Mouse (Mus musculus) heart, postnatal 0 days (tissue): ENCODE measurements at regions not wholly inside any gene's neighbourhood (a gene's known extent, or its start where the extent isn't known, plus 50 kb on each side); places are given as distances from the start of the nearest gene placed in this dataset.

ENCODE experiments used
- ATAC-seq: fragments of 200-750 bp; cut with Nextera tagmentation; 2 replicates; pipeline ENCODE4 v1.8.0; 2017; ENCODE audit warnings: low read depth, moderate number of reproducible peaks, moderate library complexity; ENCODE audit not compliant: insufficient read depth
- DNase-seq: peaks from one replicate; pipeline ENCODE4 v3.0.0-alpha.2; 2016; ENCODE audit warnings: low spot score
- H3K27ac ChIP-seq: fragments of 300-500 bp; sonication (generic); 2 replicates; pipeline ENCODE4 v1.5.1; 2014; ENCODE audit warnings: low read depth, mild to moderate bottlenecking
- H3K27me3 ChIP-seq: fragments of 300-500 bp; sonication (generic); 2 replicates; pipeline ENCODE4 v1.6.1; 2014; ENCODE audit warnings: low read length, mixed read lengths; ENCODE audit not compliant: control insufficient read depth, insufficient read depth
- H3K36me3 ChIP-seq: fragments of 300-500 bp; sonication (generic); replicated peaks from 2 replicates; pipeline ENCODE4 v1.6.1; 2014; ENCODE audit warnings: low read length, mixed read lengths; ENCODE audit not compliant: control insufficient read depth, insufficient read depth
- H3K4me1 ChIP-seq: fragments of 300-500 bp; sonication (generic); 2 replicates; pipeline ENCODE4 v1.6.1; 2014; ENCODE audit warnings: antibody characterized with exemption; ENCODE audit not compliant: control insufficient read depth, insufficient read depth
- H3K4me2 ChIP-seq: fragments of 300-500 bp; sonication (generic); 2 replicates; pipeline ENCODE4 v1.6.1; 2014; ENCODE audit warnings: low read depth, mild to moderate bottlenecking, low read length, moderate library complexity
- H3K4me3 ChIP-seq: fragments of 300-500 bp; sonication (generic); 2 replicates; pipeline ENCODE4 v1.5.1; 2014; ENCODE audit warnings: low read depth, low read length
- H3K9ac ChIP-seq: fragments of 300-500 bp; sonication (generic); replicated peaks from 2 replicates; pipeline ENCODE4 v1.6.1; 2014; ENCODE audit warnings: low read depth, low read length, mixed read lengths
- H3K9me3 ChIP-seq: fragments of 300-500 bp; sonication (generic); replicated peaks from 2 replicates; pipeline ENCODE4 v1.6.1; 2016; ENCODE audit warnings: low read length; ENCODE audit not compliant: control insufficient read depth
- CTCF ChIP-seq: IDR thresholded peaks from 2 replicates; pipeline ENCODE4 v1.5.1; 2016; ENCODE audit warnings: antibody characterized with exemption, control low read depth, low read depth
- EP300 ChIP-seq: IDR thresholded peaks from 2 replicates; pipeline ENCODE4 v1.6.1; 2016; ENCODE audit warnings: antibody characterized with exemption, low read depth
- WGBS: fragments of 180-500 bp; shearing (Covaris S2); extraction: QIAGEN DNeasy Blood & Tissue Kit; methylation state at CpG from one replicate; pipeline ENCODE4 v1.1.7; 2014; 5-methylcytosine and 5-hydroxymethylcytosine counted together

GRCm38 (mm10) chr7:90049831-90050237 lies 69.1 kb upstream of the Eed start:
- Histone ChIP-seq H3K9ac (no peak overlapping the region), H3K4me3 (no peak overlapping the region), H3K27ac (no peak overlapping the region), H3K9me3 (no peaks in the 10 kb centered on the region), H3K27me3 (no peaks in the 10 kb centered on the region), H3K4me2 (no peak overlapping the region), H3K4me1 (no peaks in the 10 kb centered on the region), H3K36me3 (no peaks in the 10 kb centered on the region)
- 68% methylated on average over 8 of the region's 8 CpGs for WGBS
- TF ChIP-seq CTCF, result no peak
- TF ChIP-seq EP300, result no peak
- ATAC-seq (no peak), DNase-seq (no peak)

GRCm38 (mm10) chr7:90054795-90055511 lies 74.2 kb upstream of the Eed start:
- H3K27me3 ChIP-seq, result no peaks in the 10 kb centered on the region
- H3K36me3 ChIP-seq, result no peaks in the 10 kb centered on the region
- no peaks in the 10 kb centered on the region for H3K9me3 ChIP-seq
- DNase-seq (no peak), ATAC-seq (no peak)
- TF ChIP-seq CTCF (no peak), EP300 (no peak)
- no peak overlapping the region for H3K27ac ChIP-seq
- peaks cover 8% of the 10 kb centered on the region for H3K4me1 ChIP-seq
- WGBS, result 44% methylated on average over 7 of the region's 7 CpGs
- H3K9ac ChIP-seq, result no peak overlapping the region
- H3K4me3 ChIP-seq, result no peak overlapping the region
- no peak overlapping the region for H3K4me2 ChIP-seq

GRCm38 (mm10) chr7:90057947-90058346 lies 72.1 kb upstream of the Picalm start:
- TF ChIP-seq EP300, result no peak
- TF ChIP-seq CTCF, result no peak
- Histone ChIP-seq H3K4me2 (no peak overlapping the region), H3K36me3 (no peaks in the 10 kb centered on the region), H3K9me3 (no peaks in the 10 kb centered on the region), H3K4me3 (no peak overlapping the region), H3K27me3 (no peaks in the 10 kb centered on the region), H3K4me1 (peaks cover 15% of the 10 kb centered on the region), H3K27ac (no peak overlapping the region), H3K9ac (no peak overlapping the region)
- ATAC-seq (no peak), DNase-seq (no peak)
- WGBS, result 8% methylated on average over 1 of the region's 1 CpGs

- no peaks in the 10 kb centered on the region for H3K36me3 ChIP-seq
- WGBS, result 84% methylated on average over 4 of the region's 4 CpGs
- no peak overlapping the region for H3K4me3 ChIP-seq
- no peak for TF ChIP-seq EP300
- TF ChIP-seq CTCF, result no peak
- no peak overlapping the region for H3K4me2 ChIP-seq
- no peak overlapping the region for H3K27ac ChIP-seq
- H3K27me3 ChIP-seq, result no peaks in the 10 kb centered on the region
- DNase-seq (no peak), ATAC-seq (no peak)
- peaks cover 15% of the 10 kb centered on the region for H3K4me1 ChIP-seq
- no peak overlapping the region for H3K9ac ChIP-seq
- H3K9me3 ChIP-seq, result no peaks in the 10 kb centered on the region
Observed at GRCm38 (mm10) chr7:90058636-90059035, 71.4 kb upstream of the Picalm start.

GRCm38 (mm10) chr7:90059249-90059628 lies 70.8 kb upstream of the Picalm start:
- ATAC-seq (no peak), DNase-seq (no peak)
- H3K4me2 ChIP-seq, result no peak overlapping the region
- H3K9me3 ChIP-seq, result no peaks in the 10 kb centered on the region
- H3K4me3 ChIP-seq, result no peak overlapping the region
- peak overlapping the region; percentile 64; the same call in 1 of the 2 replicates for H3K27ac ChIP-seq
- WGBS, result 74% methylated on average over 8 of the region's 8 CpGs
- H3K9ac ChIP-seq, result no peak overlapping the region
- TF ChIP-seq EP300 (no peak), CTCF (no peak)
- H3K27me3 ChIP-seq, result no peaks in the 10 kb centered on the region
- no peaks in the 10 kb centered on the region for H3K36me3 ChIP-seq
- peaks cover 15% of the 10 kb centered on the region for H3K4me1 ChIP-seq
